Mouse (Mus musculus): Measurements from ENCODE around the gene Art3.

DNA sequence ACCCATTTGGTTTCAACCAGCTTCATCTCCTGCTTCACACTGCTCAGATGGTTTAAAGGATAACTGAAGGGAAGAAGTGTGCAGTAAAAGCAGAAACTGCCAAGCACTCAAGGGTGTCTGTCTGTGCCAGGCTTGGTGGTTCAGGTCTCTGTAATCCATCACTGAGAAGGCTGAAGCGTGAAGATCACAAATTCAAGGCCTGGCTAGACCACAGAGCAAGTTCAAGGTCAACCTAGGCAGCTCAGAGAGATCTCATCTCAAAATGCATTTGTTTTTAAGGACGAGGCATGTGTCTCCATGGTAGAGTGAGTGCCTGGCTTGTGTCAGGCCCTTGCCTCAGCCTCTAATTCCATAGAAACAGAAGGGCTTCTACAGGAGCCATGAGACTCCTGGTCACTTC is 113.4 kb downstream of the Art3 start:
- TF ChIP-seq CTCF (IDR thresholded peaks at IDR 0.05; ENCODE audit: control insufficient read depth, insufficient read depth, insufficient read length): no peak
- no peak for TF ChIP-seq MYOG (IDR thresholded peaks at IDR 0.05; ENCODE audit: control insufficient read depth, extremely low read depth, insufficient read length)

Data from C2C12 (cell line).